Mouse (Mus musculus) G1E (cell line): ENCODE results near the gene Foxn1.

Experiments
- CTCF ChIP-seq: IDR thresholded peaks from 2 replicates; pipeline ENCODE4 v1.5.1; 2012; ENCODE audit warnings: low read depth, low read length, inconsistent platforms, mixed read lengths
- GATA1 ChIP-seq: IDR thresholded peaks from 2 replicates; pipeline ENCODE4 v1.6.1; 2012; ENCODE audit warnings: borderline replicate concordance, low read length, inconsistent platforms, mixed read lengths
- GATA2 ChIP-seq: IDR thresholded peaks from 2 replicates; pipeline ENCODE4 v1.6.1; 2012; ENCODE audit warnings: low read depth, low read length, inconsistent platforms, borderline replicate concordance

- TF ChIP-seq CTCF (no peak), GATA2 (no peak), GATA1 (no peak)
These were observed 38.0 kb upstream of the Foxn1 start for GRCm38 (mm10) chr11:78424352-78424751.
